Mouse (Mus musculus): ENCODE measurements at regions not wholly inside any gene's neighbourhood (a gene's known extent, or its start where the extent isn't known, plus 50 kb on each side); places are given as distances from the start of the nearest gene placed in this dataset.
"Not testable (repeated sequence)": the region's sequence is repeated elsewhere in the genome, so short reads cannot be mapped to it uniquely, and the experiment has no call there.

DNA sequence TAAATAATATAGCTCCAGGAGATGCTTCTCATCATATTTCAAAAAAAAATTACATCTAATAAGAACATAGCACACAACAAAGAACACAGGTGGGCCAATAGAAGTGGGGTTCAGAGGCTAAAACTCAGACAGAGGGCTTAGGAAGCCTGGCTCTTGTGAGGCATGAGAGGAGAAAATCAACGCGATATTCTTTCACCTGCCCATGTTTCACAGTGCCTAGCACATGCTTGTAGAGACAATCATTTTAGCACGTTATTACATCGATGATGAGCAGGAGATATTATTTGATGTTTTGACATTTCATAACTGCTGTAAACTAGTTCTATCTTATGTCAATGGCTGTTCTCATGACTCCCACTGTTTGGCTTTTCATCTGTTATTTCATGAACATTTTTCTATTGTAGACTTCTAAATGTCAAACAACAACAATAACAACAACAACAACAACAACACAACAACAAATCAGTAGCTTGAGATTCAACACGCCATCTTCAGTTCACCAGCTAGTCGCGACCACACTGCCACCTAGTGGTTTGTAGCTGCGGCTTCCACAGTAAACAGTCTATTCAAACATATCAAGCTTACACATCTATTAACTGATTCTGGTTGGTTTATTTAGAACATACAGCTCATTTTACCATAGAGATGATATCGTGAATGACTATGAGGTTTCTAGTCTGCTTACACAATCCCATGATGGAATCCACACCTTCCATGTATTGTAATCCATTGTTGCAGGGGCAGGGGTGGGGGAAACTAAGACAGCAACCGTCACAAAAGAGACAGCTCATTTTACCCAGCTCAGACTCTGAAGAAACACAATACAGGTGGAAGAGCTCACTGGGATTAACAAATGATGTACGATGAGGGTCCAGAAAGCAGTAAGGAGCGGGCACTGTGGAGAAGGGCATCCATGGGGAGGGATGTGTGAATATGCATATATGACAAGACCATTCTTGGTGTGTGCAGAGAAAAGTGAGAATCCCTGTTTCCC lies 60.5 kb upstream of the Tmem200a start:
- CTCF ChIA-PET: interaction anchor here (0.6 to 1.5 kb wide), 22 partner anchors 10 to 925 kb away, joined by 3 to 9 read pairs (median 3); partner anchors contain the start of gene Gm9767 (in 1 of the 4)
- POLR2A ChIA-PET: interaction anchor here in 1 of 4 experiments (1.1 kb wide), 1 partner anchor 29 kb away, joined by 3 read pairs; no protein-coding TSS in a partner anchor

DNA sequence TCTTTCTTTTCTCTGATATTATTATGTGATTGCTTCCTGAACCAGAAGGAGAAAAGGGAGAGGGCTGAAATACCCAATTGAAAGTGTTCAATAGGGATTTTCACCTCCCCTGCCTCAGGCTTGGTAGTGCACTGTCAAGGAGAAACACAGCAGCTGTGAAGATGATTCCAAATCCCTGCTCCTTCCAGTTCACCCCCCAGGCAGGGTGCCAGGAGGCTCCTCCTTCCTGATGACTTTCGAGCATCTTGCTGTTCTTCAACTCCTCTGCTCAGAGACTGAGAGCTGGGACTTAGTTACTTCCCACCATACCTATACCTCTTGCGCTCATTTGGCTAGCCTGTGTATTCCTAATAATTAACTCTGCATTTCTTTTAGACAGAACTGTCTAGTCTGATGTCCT lies 73.7 kb upstream of the Tmem200a start:
- ChIA-PET POLR2A (no interaction called here), CTCF (interaction anchor here in 1 of 4 experiments (0.5 kb wide), 1 partner anchor 181 kb away, joined by 9 read pairs; no protein-coding TSS in a partner anchor)

DNA sequence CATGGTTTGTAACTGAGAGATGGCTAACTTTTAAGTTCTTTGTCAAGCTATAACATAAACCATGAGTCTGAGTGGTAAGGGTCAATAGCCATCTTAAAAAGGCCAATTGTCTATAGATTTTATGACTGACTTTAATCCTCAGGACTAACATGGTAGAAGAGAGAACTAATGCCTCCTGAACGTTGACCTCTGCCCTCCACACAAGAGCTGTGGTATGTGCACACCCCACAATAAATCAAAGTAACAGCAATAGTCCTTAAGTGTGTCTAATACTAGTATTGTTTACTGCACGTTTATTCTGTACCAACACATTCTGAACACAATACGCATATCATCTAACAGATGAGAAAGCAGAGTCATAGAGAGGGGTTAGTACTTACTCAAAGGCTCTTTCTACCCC lies 70.7 kb upstream of the Samd3 start:
- CTCF ChIA-PET: no interaction called here
- POLR2A ChIA-PET: no interaction called here

DNA sequence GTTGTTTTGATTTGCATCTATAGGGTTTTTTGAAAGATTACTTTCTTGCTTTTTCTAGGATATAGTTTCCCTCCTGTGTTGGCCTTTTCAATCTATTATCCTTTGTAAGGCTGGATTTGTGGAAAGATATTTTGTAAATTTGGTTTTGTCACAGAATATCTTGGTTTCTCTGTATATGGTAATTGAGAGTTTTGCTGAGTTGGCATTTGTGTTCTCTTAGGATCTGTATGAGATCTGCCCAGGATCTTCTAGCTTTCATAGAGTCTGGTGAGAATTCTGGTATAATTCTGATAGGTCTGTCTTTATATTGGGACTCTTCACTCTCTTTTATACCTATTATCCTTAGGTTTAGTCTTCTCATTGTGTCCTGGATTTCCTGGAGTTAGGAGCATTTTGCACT lies 68.4 kb upstream of the Samd3 start:
- CTCF ChIA-PET: interaction anchor here in 1 of 4 experiments (0.7 kb wide), 1 partner anchor 38 kb away, joined by 3 read pairs; no protein-coding TSS in a partner anchor
- POLR2A ChIA-PET: not testable (repeated sequence)

DNA sequence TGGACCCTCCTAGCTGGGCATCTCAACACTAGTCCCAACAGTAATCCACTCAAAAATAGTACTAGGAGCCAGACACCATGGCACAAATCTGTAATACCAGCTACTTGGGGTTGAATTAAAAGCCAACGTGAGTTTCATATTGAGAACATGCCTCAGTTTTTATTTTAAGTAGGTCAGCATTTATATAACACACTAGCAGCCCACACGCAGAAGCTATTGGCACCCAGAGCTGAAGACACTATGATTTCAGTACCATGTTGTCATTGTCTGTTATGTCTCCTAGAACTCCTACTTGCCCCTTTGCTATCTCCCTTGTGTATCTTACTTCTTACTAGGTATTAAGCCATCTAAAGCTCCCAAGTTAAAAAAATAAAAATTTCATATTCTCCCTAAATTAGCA lies 65.0 kb upstream of the Samd3 start:
- ChIA-PET POLR2A (interaction anchor here in 1 of 4 experiments (0.7 kb wide), 1 partner anchor 36 kb away, joined by 3 read pairs; no protein-coding TSS in a partner anchor), CTCF (no interaction called here)

DNA sequence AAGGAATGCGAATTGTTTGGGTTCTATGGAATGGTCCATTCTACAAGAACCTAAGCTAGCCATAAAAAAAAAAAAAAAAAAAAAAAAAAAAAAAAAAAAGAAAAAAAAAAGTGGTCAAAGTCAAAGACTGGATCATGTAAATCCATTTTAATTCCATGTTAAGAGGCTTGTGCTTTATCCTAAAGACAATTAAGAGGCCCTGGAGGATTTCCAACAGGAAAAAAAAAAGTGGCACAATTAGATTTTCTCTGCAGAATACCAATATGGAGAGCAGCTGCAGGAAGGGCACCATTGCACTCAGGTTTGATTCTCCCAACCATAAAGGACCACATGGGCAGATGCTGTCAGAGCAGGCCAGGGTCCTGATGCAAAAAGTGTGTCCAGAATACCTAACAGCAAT lies 51.9 kb upstream of the Samd3 start:
- CTCF ChIA-PET: no interaction called here
- POLR2A ChIA-PET: no interaction called here

DNA sequence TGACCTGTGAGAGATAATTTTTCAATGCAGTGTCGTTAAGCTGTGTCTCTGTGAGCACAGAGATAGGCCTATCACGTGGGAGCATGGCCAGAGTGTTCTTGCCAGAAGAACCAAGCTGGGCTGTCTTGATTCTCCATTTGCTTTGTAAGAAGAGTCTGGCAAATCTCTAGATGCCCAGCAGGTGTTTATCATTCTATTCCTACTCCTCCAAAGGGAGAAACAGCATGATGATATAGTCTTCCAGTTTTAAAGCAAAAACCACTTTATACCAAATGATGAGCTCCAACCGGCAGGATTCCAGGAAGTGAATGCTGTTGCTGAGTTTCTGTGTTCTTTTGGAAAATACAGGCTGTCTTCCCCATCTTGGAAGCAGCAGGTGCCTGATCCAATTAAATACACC lies 51.2 kb upstream of the Samd3 start:
- POLR2A ChIA-PET: no interaction called here
- CTCF ChIA-PET: no interaction called here
